Mouse (Mus musculus) forebrain, embryonic 16.5 days (tissue): ENCODE data around the gene Tnfrsf18. TPM values are rescaled to one million over a fixed set of nuclear protein-coding genes. Genes with fewer than 3 reads are reported as not detected.

Experiments used
- ATAC-seq: fragments of 200-750 bp; cut with Nextera tagmentation; 2 replicates; pipeline ENCODE4 v1.8.0; 2017; ENCODE audit warnings: mild to moderate bottlenecking, moderate library complexity
- H3K27ac ChIP-seq: fragments of 300-500 bp; sonication (generic); 2 replicates; pipeline ENCODE4 v1.5.1; 2014; ENCODE audit warnings: low read length, control low read depth
- H3K27me3 ChIP-seq: fragments of 300-500 bp; sonication (generic); replicated peaks from 2 replicates; pipeline ENCODE4 v1.6.1; 2014; ENCODE audit warnings: low read length; ENCODE audit not compliant: control insufficient read depth, insufficient read depth
- H3K36me3 ChIP-seq: fragments of 300-500 bp; sonication (generic); 2 replicates; pipeline ENCODE4 v1.6.1; 2014; ENCODE audit not compliant: control insufficient read depth, insufficient read depth
- H3K4me1 ChIP-seq: fragments of 300-500 bp; sonication (generic); replicated peaks from 2 replicates; pipeline ENCODE4 v1.6.1; 2014; ENCODE audit warnings: low read length; ENCODE audit not compliant: control insufficient read depth, insufficient read depth
- H3K4me2 ChIP-seq: fragments of 300-500 bp; sonication (generic); 2 replicates; pipeline ENCODE4 v1.6.1; 2014; ENCODE audit warnings: mild to moderate bottlenecking, low read length, control low read depth
- H3K4me3 ChIP-seq: fragments of 300-500 bp; sonication (generic); replicated peaks from 2 replicates; pipeline ENCODE4 v1.5.1; 2014; ENCODE audit warnings: mild to moderate bottlenecking, low read length, control low read depth
- H3K9ac ChIP-seq: fragments of 300-500 bp; sonication (generic); replicated peaks from 2 replicates; pipeline ENCODE4 v1.6.1; 2014; ENCODE audit warnings: low read depth, low read length, control low read depth
- H3K9me3 ChIP-seq: fragments of 300-500 bp; sonication (generic); 2 replicates; pipeline ENCODE4 v1.6.1; 2016; ENCODE audit warnings: low read length; ENCODE audit not compliant: control insufficient read depth
- WGBS: fragments of 180-500 bp; shearing (Covaris S2); extraction: QIAGEN DNeasy Blood & Tissue Kit; methylation state at CpG from one replicate; pipeline ENCODE4 v1.1.7; 2014; 5-methylcytosine and 5-hydroxymethylcytosine counted together
- polyA plus RNA-seq: library from polyadenylated mRNA; unstranded; fragments of >200 nt; fragmentation: Nextera tagmentation; extraction: Ambion mirVana; gene quantifications from 2 replicates; pipeline ENCODE4 v1.2.1, GENCODE M21; 2015

Gene Tnfrsf18
- polyA plus RNA-seq, 1 experiment from 2014 or later = 1.5 TPM

DNA sequence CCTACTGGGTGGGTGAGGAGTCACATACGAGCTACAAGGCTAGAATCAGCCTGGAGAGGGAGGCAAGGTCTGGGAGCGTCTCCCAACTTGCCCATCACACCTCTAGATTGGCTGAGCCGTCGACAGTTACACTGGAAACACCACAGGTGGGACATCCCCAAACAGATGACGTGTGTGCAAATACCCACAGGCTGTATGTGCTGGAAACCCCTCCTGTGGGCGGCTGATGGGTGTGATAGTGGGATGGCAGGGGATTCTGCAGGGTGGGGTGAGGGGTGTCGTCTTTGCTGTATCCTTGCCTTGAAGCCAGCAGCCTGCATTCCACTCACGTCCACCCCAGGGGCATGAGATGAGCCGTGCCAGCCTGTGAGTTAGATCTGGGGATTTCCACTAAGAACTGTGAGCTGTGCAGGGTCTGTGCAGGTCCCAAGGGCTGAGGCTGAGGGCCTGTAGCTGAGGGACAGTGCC, 4.7 kb downstream of the Tnfrsf18 start:
- Histone ChIP-seq H3K4me1 (peaks cover 25% of the 10 kb centered on the region), H3K4me3 (peak overlapping the region; percentile 56), H3K9ac (peak overlapping the region; percentile 72), H3K9me3 (no peaks in the 10 kb centered on the region), H3K27me3 (peaks cover 13% of the 10 kb centered on the region), H3K36me3 (no peaks in the 10 kb centered on the region), H3K27ac (no peak overlapping the region), H3K4me2 (peak overlapping the region; percentile 76)
- WGBS = 65% methylated on average over 9 of the region's 9 CpGs
- ATAC-seq = 0 out of 2 replicates have a peak, but pooled peaks have one; percentile 4

DNA sequence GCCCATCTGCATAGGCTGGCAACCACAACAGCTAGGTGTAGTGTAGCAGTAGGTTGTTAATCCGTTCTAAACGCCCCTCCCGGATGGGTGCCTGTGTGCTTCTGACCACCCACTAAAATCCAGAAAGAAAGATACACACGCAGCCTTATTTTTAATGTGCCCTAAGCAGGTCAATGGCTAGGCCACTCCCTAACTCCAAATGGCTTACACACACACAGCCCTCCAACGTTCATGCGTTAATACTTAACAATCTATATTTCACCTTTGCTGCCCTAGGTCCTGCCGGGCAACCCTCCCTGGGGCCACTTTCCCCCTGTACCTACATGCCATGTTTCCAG, 5.3 kb downstream of the Tnfrsf18 start:
- peak overlapping the region; percentile 76 for H3K4me2 ChIP-seq
- H3K27me3 ChIP-seq = peaks cover 18% of the 10 kb centered on the region
- H3K4me1 ChIP-seq = peaks cover 25% of the 10 kb centered on the region
- H3K9me3 ChIP-seq = no peaks in the 10 kb centered on the region
- H3K27ac ChIP-seq = peak overlapping the region; percentile 66
- ATAC-seq = peak; percentile 27
- H3K9ac ChIP-seq = peak overlapping the region; percentile 72
- H3K36me3 ChIP-seq = no peaks in the 10 kb centered on the region
- WGBS = 3% methylated on average over 7 of the region's 7 CpGs
- peak overlapping the region; percentile 56 for H3K4me3 ChIP-seq

DNA sequence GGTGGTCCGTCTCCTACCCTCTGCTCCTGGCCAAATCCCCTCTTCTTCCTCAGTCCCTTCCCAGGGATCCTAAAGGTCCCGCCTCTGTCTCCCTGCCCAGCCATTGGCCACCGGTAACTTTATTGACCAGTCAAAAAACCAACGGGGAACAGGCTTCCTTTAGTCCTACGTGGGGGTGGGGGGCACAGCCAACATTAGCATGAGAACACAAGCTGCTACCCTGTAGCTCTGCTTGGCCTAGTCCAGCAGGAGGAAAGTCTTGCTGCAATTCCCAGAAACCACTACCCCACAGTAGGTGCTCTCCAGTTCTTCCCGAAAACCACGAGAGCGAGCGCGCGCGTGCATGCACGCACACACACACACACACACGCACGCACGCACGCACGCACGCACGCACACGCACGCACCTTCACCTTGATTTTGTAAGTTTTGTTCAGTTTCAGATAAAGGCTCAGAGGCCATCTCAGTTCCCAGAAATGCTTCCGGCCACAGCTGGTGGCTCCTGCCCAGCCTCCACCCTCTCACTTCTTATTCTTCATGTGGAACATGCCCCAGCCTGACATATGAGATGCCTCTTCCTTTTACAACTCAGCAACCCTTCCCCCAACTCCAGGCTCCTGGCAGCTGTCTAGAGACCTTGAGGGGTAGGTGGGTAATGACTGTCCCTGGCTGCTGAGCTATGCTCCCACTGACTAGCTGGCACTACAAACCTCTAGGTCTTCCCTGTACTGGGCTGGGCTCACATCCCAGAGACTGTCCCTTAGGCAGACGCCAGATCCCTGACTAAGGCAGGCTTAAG, 5.8 kb downstream of the Tnfrsf18 start:
- H3K36me3 ChIP-seq = no peaks in the 10 kb centered on the region

GRCm38 (mm10) chr4:156032856-156033255, 6.9 kb downstream of the Tnfrsf18 start:
- H3K4me1 ChIP-seq = peaks cover 25% of the 10 kb centered on the region
- ATAC-seq = no peak
- H3K27ac ChIP-seq = no peak overlapping the region
- H3K4me3 ChIP-seq = no peak overlapping the region
- no peaks in the 10 kb centered on the region for H3K9me3 ChIP-seq
- no peak overlapping the region for H3K9ac ChIP-seq
- H3K27me3 ChIP-seq = peaks cover 19% of the 10 kb centered on the region
- H3K4me2 ChIP-seq = no peak overlapping the region
- 95% methylated on average over 4 of the region's 4 CpGs for whole genome bisulfite sequencing
- no peaks in the 10 kb centered on the region for H3K36me3 ChIP-seq

More for the DNA sequence above, 5.8 kb downstream of the Tnfrsf18 start:
- peak overlapping the region; percentile 76 for H3K4me2 ChIP-seq
- H3K4me1 ChIP-seq = peaks cover 25% of the 10 kb centered on the region
- WGBS = 1% methylated on average over 24 of the region's 24 CpGs
- peak overlapping the region; percentile 66 for H3K27ac ChIP-seq
- no peaks in the 10 kb centered on the region for H3K9me3 ChIP-seq
- H3K4me3 ChIP-seq = peak overlapping the region; percentile 56
- peaks cover 19% of the 10 kb centered on the region for H3K27me3 ChIP-seq
- ATAC-seq = peak; percentile 93
- peak overlapping the region; percentile 72 for H3K9ac ChIP-seq

DNA sequence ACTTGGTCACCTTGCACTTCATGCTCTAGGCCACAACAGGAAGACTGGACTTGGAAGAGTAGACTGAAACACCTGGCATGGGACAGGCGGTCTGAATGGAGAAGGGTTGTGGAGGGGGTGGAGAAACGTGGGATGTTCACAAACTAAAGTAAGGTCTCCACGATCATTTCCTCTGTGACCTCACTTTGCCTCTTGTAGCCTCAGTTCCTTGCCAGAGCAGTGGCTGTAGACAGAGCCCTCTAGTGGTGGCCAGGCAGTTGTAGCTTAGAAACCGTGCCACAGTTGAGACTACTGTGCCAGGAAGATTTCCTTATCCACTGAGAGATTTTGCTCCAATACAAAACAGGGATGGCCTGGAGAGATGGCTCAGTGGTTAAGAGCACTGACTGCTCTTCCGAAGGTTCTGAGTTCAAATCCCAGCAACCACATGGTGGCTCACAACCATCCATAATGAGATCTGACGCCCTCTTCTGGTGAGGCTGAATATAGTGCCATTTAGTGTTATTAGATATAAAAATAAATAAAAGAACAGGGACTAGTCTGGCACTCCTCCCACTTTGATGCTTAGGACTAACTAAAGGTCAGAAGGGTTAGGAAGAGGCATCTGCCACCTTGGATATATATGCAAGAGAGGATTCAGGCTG, 7.6 kb downstream of the Tnfrsf18 start:
- no peaks in the 10 kb centered on the region for H3K9me3 ChIP-seq
- WGBS = 53% methylated on average over 6 of the region's 6 CpGs
- no peak overlapping the region for H3K4me3 ChIP-seq
- no peak overlapping the region for H3K9ac ChIP-seq
- peaks cover 25% of the 10 kb centered on the region for H3K4me1 ChIP-seq
- no peak for ATAC-seq
- H3K27me3 ChIP-seq = peaks cover 19% of the 10 kb centered on the region
- no peaks in the 10 kb centered on the region for H3K36me3 ChIP-seq
- H3K27ac ChIP-seq = no peak overlapping the region
- H3K4me2 ChIP-seq = no peak overlapping the region

DNA sequence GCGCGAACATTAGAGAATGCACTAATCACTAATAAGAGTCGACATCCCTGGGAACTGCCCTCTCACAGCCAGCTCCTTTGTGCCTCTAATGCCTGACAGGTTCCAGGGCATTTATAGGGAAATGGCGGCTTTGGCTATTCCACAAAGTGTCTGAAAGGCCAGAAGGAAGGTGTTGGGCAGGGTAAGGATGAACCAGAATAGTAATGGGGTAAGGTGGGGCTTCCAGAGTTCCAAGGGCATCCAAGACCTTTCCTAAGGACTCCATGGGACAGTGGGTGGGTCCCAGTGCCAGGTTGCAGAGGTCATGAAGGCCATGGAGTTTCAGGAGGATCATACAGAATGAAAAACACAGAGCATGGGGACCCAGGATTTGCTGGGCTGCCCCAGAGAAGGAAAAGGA, 8.3 kb downstream of the Tnfrsf18 start:
- Histone ChIP-seq H3K27me3 (peaks cover 19% of the 10 kb centered on the region), H3K4me2 (no peak overlapping the region), H3K9ac (no peak overlapping the region), H3K27ac (no peak overlapping the region), H3K4me3 (no peak overlapping the region), H3K9me3 (no peaks in the 10 kb centered on the region), H3K36me3 (no peaks in the 10 kb centered on the region), H3K4me1 (peaks cover 25% of the 10 kb centered on the region)
- 36% methylated on average over 4 of the region's 4 CpGs for WGBS
- ATAC-seq = no peak

DNA sequence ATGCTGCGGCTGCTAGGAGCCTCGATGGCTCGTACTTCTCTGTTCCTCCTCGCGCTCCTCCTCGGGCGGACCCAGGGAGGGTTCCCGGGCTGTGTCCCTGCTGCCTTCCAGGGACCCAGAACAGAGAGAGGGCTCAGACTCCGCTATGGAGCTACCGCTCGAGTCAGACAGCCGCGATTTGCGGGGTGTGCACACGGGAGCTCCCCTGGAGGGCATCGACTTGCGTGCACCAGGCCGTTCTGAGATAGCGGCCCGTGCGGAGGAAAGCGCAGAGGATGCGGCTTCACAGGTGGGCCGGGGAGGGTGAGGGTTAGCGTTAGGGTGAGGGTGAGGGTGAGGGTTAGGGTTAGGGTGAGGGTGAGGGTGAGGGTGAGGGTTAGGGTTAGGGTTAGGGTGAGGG, 8.9 kb downstream of the Tnfrsf18 start:
- no peaks in the 10 kb centered on the region for H3K36me3 ChIP-seq
- H3K4me2 ChIP-seq = peak overlapping the region; percentile 44
- H3K4me3 ChIP-seq = peak overlapping the region; percentile 26
- peaks cover 25% of the 10 kb centered on the region for H3K4me1 ChIP-seq
- peak overlapping the region; percentile 44 for H3K9ac ChIP-seq
- H3K27me3 ChIP-seq = peaks cover 19% of the 10 kb centered on the region
- WGBS = under 1% methylated on average over 24 of the region's 25 CpGs
- ATAC-seq = no peak
- no peaks in the 10 kb centered on the region for H3K9me3 ChIP-seq
- H3K27ac ChIP-seq = no peak overlapping the region

GRCm38 (mm10) chr4:156044754-156045153, 18.8 kb downstream of the Tnfrsf18 start:
- Histone ChIP-seq H3K4me2 (no peak overlapping the region), H3K4me1 (no peaks in the 10 kb centered on the region), H3K27ac (no peak overlapping the region), H3K9me3 (no peaks in the 10 kb centered on the region), H3K36me3 (no peaks in the 10 kb centered on the region), H3K27me3 (no peaks in the 10 kb centered on the region), H3K4me3 (no peak overlapping the region), H3K9ac (no peak overlapping the region)
- no peak for ATAC-seq
- WGBS = 86% methylated on average over 5 of the region's 5 CpGs

DNA sequence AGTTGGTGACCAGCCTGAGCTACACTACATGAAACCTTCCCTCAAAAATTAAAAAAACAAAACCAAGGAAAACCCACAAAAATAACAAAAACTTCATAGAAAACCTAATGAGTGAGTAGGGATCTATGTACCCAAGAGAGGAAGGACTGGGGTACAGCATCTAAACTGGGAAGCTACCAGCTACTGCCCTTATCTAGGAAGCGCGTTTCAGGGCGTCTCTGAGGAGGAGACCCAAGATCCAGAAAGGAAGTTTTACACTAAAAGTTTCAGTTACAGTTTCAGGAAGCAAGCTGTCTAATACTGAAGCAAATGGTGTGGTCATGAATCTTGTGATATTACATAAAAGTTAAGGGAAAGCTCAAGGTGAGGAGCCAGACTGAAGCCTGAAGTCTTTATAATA, 23.8 kb downstream of the Tnfrsf18 start:
- WGBS = 86% methylated on average over 3 of the region's 3 CpGs
- Histone ChIP-seq H3K9me3 (no peaks in the 10 kb centered on the region), H3K27ac (no peak overlapping the region), H3K9ac (no peak overlapping the region), H3K27me3 (no peaks in the 10 kb centered on the region), H3K36me3 (no peaks in the 10 kb centered on the region), H3K4me1 (no peaks in the 10 kb centered on the region), H3K4me3 (no peak overlapping the region), H3K4me2 (no peak overlapping the region)
- no peak for ATAC-seq
